Mouse (Mus musculus): ENCODE results near the gene Stc2. TPM values are rescaled to one million over a fixed set of nuclear protein-coding genes. Genes with fewer than 3 reads are reported as not detected.
A peak's percentile ranks its signal among the peaks of the same experiment; 100 is the strongest.

Gene Stc2
- polyA plus RNA-seq, 2 experiments = 0.18 to 0.46 TPM

DNA sequence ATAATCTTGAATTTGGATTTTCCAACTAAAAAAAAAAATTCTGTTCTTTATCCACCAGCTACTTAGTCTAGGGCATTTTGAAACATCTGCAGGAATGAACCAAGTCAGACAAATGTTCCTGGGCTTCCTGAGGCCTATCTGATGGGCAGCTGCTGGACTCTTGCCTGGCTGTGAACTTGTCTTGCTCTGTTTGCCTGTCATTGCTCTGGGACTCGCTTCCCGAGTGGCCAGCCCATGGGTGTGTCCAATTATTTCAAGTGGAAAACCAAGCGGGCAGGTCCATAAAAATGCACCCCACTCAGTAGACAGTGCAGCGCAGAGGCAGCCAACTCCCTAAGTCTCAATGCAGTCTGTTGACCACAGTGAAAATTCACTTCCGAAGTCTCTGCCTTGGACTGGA is 17.7 kb upstream of the Stc2 start:
- no peaks in the 10 kb centered on the region for H3K36me3 ChIP-seq (replicated peaks; ENCODE audit: control insufficient read depth, insufficient read depth, low read depth)
- ATAC-seq (ENCODE audit: insufficient read depth) = no peak
- no peak overlapping the region for H3K4me3 ChIP-seq (ENCODE audit: insufficient read depth in 1 of 2, low read depth in 2 of 2, low read length in 2 of 2)
- 64% methylated on average over 5 of the region's 5 CpGs for WGBS (ENCODE audit: insufficient replicate concordance)
- no peaks in the 10 kb centered on the region for H3K4me1 ChIP-seq (replicated peaks; ENCODE audit: control insufficient read depth in 2 of 2, insufficient read depth in 2 of 2, low read length in 1 of 2)
- no peak overlapping the region for H3K4me2 ChIP-seq (ENCODE audit: low read depth)
- TF ChIP-seq CTCF (IDR thresholded peaks at IDR 0.05; ENCODE audit: low read depth) (no peak), EP300 (IDR thresholded peaks at IDR 0.05; ENCODE audit: low read depth) (no peak)
- no peak overlapping the region for H3K9ac ChIP-seq (replicated peaks)
- no peaks in the 10 kb centered on the region for H3K9me3 ChIP-seq (ENCODE audit: control insufficient read depth, low read length)
- no peak overlapping the region for H3K27ac ChIP-seq
- H3K27me3 ChIP-seq (ENCODE audit: control insufficient read depth, insufficient read depth, low read length) = no peaks in the 10 kb centered on the region
- no peak for DNase-seq (ENCODE audit: low read depth in 3 of 3, low spot score in 3 of 3)

DNA sequence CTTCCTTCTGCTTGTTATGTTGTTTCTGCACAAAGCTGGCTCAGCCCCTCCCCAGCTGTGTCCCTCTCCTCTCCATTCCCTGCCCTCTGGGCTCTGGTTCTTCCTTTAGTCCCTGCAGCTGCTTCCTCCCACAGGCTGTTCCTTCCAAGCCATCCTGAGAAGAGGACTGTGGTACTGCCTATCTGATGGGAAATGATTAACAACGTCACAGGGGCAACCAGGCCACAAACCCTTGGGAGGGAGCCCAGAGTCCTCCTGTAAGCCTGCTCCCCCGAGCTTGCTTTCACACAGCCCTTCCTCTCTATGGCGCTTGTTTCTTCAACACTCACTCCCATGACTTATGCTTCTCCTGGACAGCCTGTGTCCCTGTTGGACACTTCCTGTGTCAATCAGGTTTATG is 16.7 kb upstream of the Stc2 start:
- Histone ChIP-seq H3K27ac (no peak overlapping the region), H3K9me3 (ENCODE audit: control insufficient read depth, low read length) (no peaks in the 10 kb centered on the region), H3K27me3 (ENCODE audit: control insufficient read depth, insufficient read depth, low read length) (no peaks in the 10 kb centered on the region), H3K9ac (replicated peaks) (no peak overlapping the region), H3K4me1 (replicated peaks; ENCODE audit: control insufficient read depth in 2 of 2, insufficient read depth in 2 of 2, low read length in 1 of 2) (no peaks in the 10 kb centered on the region), H3K36me3 (replicated peaks; ENCODE audit: control insufficient read depth, insufficient read depth, low read depth) (no peaks in the 10 kb centered on the region), H3K4me3 (ENCODE audit: insufficient read depth in 1 of 2, low read depth in 2 of 2, low read length in 2 of 2) (no peak overlapping the region), H3K4me2 (ENCODE audit: low read depth) (no peak overlapping the region)
- DNase-seq (ENCODE audit: low read depth in 3 of 3, low spot score in 3 of 3) (no peak), ATAC-seq (ENCODE audit: insufficient read depth) (no peak)
- TF ChIP-seq EP300 (IDR thresholded peaks at IDR 0.05; ENCODE audit: low read depth) (no peak), CTCF (IDR thresholded peaks at IDR 0.05; ENCODE audit: low read depth) (no peak)
- WGBS (ENCODE audit: insufficient replicate concordance) = 20% methylated on average over 3 of the region's 3 CpGs

DNA sequence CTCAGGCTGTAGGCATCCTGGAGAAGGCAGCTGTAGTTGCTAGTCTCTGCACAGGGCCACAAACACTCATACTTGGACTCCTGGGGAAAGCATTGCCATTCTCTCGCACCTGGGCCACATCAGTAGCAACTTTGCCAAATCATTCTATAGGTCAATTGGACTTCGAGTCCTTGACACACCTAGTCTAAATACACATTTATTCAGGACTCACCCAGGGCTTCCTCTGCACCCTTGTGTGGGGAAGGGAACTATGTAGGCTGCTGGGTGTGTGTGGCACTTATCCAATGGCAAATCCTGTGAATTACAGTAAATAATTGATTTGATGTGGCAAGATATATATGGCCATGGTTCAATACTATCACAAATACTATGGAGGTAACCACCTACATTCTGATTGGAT is 14.1 kb upstream of the Stc2 start:
- 51% methylated on average over 2 of the region's 2 CpGs for WGBS (ENCODE audit: insufficient replicate concordance)
- Histone ChIP-seq H3K27ac (no peak overlapping the region), H3K9me3 (ENCODE audit: control insufficient read depth, low read length) (no peaks in the 10 kb centered on the region), H3K4me2 (ENCODE audit: low read depth) (no peak overlapping the region), H3K36me3 (replicated peaks; ENCODE audit: control insufficient read depth, insufficient read depth, low read depth) (no peaks in the 10 kb centered on the region), H3K9ac (replicated peaks) (no peak overlapping the region), H3K4me1 (replicated peaks; ENCODE audit: control insufficient read depth in 2 of 2, insufficient read depth in 2 of 2, low read length in 1 of 2) (no peaks in the 10 kb centered on the region), H3K4me3 (ENCODE audit: insufficient read depth in 1 of 2, low read depth in 2 of 2, low read length in 2 of 2) (no peak overlapping the region), H3K27me3 (ENCODE audit: control insufficient read depth, insufficient read depth, low read length) (no peaks in the 10 kb centered on the region)
- ATAC-seq (ENCODE audit: insufficient read depth) (no peak), DNase-seq (ENCODE audit: low read depth in 3 of 3, low spot score in 3 of 3) (no peak)
- no peak for TF ChIP-seq EP300 (IDR thresholded peaks at IDR 0.05; ENCODE audit: low read depth)

- no peak for ATAC-seq (ENCODE audit: insufficient read depth)
- no peak overlapping the region for H3K4me2 ChIP-seq (ENCODE audit: low read depth)
- H3K9me3 ChIP-seq (ENCODE audit: control insufficient read depth, low read length) = no peaks in the 10 kb centered on the region
- TF ChIP-seq CTCF (IDR thresholded peaks at IDR 0.05; ENCODE audit: low read depth) (no peak), EP300 (IDR thresholded peaks at IDR 0.05; ENCODE audit: low read depth) (no peak)
- no peaks in the 10 kb centered on the region for H3K27me3 ChIP-seq (ENCODE audit: control insufficient read depth, insufficient read depth, low read length)
- WGBS (ENCODE audit: insufficient replicate concordance) = 61% methylated on average over 5 of the region's 5 CpGs
- no peaks in the 10 kb centered on the region for H3K4me1 ChIP-seq (replicated peaks; ENCODE audit: control insufficient read depth in 2 of 2, insufficient read depth in 2 of 2, low read length in 1 of 2)
- H3K4me3 ChIP-seq (ENCODE audit: insufficient read depth in 1 of 2, low read depth in 2 of 2, low read length in 2 of 2) = no peak overlapping the region
- DNase-seq (ENCODE audit: low read depth in 3 of 3, low spot score in 3 of 3) = no peak
- no peak overlapping the region for H3K27ac ChIP-seq
- no peak overlapping the region for H3K9ac ChIP-seq (replicated peaks)
- H3K36me3 ChIP-seq (replicated peaks; ENCODE audit: control insufficient read depth, insufficient read depth, low read depth) = no peaks in the 10 kb centered on the region
These were observed 12.3 kb upstream of the Stc2 start for GRCm38 (mm10) chr11:31382145-31382544.

DNA sequence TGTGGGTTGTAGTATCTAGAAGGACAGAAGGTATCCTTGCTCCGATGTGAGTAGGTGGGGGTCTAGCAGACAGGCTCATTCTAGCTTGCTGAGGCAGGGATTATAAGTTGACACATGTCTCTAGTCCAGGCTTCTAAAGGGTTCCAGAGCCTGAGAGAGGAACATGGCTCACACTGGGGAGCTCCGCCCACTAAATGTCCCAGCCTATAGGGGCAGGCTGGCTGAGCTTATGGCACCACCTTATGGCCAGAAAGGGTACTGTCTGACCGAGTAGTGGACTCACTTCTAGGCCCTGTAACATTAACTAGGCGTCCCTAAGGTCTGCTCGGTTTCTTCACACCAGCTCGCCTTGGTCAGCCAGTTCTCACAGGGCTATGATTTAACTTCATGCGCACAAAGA is 3.6 kb upstream of the Stc2 start:
- H3K36me3 ChIP-seq (replicated peaks; ENCODE audit: control insufficient read depth, insufficient read depth, low read depth) = no peaks in the 10 kb centered on the region
- peaks cover 0 to 2% of the 10 kb centered on the region in 2 experiments; a peak in 1 of 4 replicates for H3K4me1 ChIP-seq (replicated peaks; ENCODE audit: control insufficient read depth in 2 of 2, insufficient read depth in 2 of 2, low read length in 1 of 2)
- H3K9ac ChIP-seq (replicated peaks) = no peak overlapping the region
- no peak overlapping the region for H3K27ac ChIP-seq
- WGBS (ENCODE audit: insufficient replicate concordance) = 31% methylated on average over 7 of the region's 7 CpGs
- H3K9me3 ChIP-seq (ENCODE audit: control insufficient read depth, low read length) = no peaks in the 10 kb centered on the region
- H3K4me2 ChIP-seq (ENCODE audit: low read depth) = no peak overlapping the region
- TF ChIP-seq EP300 (IDR thresholded peaks at IDR 0.05; ENCODE audit: low read depth) (no peak), CTCF (IDR thresholded peaks at IDR 0.05; ENCODE audit: low read depth) (peak; percentile 87)
- peaks cover 40% of the 10 kb centered on the region for H3K27me3 ChIP-seq (ENCODE audit: control insufficient read depth, insufficient read depth, low read length)
- H3K4me3 ChIP-seq (ENCODE audit: insufficient read depth in 1 of 2, low read depth in 2 of 2, low read length in 2 of 2) = no peak overlapping the region
- 0 out of 2 replicates have a peak, but pooled peaks have one; percentile 51 for ATAC-seq (ENCODE audit: insufficient read depth)
- DNase-seq (ENCODE audit: low read depth in 3 of 3, low spot score in 3 of 3) = peak in 2 of 3 experiments; percentile 31 to 32

Measured in liver, embryonic 14.5 days (tissue).